Mouse (Mus musculus) thymus, postnatal 10 days (tissue): Measurements from ENCODE around the gene Gm48552.

Experiments used
- DNase-seq, 2 experiments: peaks; one replicate each; pipeline ENCODE4 v3.0.0; 2021; ENCODE audit warnings: low spot score in 2 of 2

The Gm48552 gene

DNA sequence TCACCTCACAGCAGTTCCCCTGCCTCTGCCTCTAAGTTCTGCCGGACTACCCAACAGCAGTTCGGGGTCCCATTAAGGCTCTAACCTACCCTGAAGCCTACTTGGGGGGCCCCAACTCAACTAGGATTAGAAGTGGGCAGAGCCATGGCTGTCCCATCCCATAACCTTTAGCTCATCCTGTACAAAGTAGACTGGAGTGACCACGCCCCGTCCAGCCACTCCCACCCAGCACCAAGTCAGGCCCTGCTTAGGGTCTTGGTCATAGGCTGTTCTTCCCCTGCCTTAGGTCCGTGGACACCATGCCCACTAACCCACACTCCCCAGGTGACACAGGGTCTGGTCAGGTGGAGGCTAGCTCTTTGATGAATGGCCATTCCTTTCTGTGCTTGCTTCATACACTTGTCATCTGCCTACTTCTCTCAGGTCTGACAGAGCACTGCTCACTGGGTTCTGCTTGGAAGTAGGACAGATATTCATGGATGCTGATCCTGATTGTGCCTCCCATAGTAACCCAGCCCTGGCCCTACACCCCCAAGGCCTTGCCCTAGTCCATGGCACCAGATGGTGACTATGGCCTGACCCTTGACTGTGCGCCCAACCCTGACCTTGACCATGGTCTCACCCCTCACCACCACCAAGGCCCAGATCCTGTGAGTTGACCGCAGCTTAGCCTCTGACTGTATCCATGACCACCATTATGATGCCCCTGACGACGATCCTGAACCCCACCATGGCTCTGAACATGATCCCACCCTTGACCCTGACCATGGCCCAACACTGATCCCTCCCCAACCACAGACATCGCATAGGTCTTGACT lies 30.5 kb downstream of the Gm48552 start:
- no peak for DNase-seq

DNA sequence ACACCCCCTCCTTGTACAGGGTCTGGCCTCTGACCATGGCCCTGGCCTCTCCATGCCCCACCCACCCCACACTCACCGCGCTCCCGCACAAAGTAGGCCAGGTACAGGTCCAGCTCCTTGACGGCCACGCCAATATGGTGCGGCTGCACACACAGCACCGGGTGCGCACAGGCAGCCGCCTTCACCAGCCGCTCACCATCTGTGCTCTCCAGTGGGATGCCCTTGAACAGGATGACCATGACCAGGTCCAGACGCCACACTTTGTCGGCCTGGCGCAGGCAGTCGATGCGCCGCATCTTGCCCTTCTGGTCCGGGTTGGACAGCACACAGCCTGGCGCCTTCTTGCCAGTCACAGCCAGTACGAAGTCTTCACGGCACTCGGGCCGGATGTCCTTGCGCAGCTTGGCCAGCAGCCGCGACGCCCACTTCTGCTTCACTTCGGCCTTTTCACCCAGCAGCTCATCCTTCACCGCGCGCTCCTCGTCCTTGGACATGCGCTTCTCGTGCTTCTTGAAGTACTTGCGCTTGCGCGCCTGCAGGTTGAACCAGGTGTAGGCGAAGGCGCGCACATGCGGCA lies 31.5 kb downstream of the Gm48552 start:
- no peak for DNase-seq

DNA sequence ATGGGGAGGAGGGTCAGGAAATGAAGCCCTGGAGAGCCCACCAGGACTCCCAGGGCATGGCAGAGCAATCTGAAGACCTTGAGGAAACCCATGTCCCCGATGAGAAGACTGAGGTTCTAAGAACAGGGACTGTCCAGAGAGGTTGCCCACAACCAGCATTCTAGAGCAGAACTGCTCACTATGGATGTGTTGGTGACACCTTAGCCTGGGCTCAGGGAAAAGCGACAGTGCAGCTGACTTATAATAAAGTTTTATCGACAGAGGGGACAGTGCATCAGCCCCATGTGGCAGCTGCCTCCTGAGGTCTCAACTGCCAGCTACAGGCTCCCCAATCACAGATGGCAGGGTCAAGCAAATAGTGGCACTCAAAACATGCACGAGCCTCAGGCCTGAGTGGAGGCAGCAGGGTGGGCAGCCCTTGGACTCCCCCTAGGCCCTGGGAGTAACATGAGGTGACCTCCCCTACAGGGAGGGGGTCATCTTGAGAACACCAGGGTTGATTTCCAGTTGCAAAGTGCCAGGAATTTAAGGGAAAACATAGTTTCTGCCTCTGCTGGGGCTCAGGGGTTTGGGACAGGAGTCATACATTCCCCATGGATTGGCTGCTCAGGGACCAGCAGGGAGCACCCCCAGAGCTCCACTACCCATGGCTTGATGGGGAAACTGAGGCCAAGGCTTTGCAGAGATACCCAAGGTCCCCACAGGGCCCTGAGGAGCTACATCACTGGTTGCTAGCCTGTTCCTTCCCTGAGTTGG lies 32.4 kb downstream of the Gm48552 start:
- DNase-seq: no peak

DNA sequence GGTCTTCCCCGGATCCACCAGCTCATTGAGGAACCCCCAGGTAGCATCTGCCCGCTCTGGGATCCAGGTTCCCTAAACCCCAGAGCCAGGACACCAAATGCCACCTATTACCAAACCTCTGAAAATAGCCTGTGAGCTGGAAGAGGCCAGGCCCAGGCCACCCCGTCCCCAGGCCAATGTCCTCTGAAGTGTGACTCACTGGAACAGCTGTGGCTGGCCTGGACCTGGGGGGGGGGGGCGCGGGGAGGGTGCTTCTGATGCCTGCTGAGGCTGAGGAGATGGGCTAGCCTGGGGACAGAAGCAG lies 32.9 kb downstream of the Gm48552 start:
- DNase-seq: no peak

DNA sequence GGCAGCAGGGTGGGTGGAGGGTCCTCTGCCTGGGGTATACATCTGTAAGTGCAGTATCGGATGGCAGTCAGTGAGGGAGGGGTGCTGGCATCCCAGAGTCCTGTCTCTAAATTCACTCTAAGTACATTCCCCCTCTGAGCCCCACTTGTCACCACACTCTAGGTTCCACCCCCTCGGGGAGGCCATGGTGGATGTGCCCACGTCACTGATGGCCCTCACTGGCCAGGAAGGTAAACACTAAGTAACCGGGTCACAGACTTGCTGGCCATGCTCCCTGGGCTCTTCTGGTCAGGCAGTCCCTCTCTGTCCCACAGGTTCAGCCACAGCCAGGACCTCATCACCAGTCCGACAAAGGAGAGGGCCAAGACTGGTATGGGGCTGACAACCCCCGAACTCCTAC lies 33.4 kb downstream of the Gm48552 start:
- DNase-seq: no peak

DNA sequence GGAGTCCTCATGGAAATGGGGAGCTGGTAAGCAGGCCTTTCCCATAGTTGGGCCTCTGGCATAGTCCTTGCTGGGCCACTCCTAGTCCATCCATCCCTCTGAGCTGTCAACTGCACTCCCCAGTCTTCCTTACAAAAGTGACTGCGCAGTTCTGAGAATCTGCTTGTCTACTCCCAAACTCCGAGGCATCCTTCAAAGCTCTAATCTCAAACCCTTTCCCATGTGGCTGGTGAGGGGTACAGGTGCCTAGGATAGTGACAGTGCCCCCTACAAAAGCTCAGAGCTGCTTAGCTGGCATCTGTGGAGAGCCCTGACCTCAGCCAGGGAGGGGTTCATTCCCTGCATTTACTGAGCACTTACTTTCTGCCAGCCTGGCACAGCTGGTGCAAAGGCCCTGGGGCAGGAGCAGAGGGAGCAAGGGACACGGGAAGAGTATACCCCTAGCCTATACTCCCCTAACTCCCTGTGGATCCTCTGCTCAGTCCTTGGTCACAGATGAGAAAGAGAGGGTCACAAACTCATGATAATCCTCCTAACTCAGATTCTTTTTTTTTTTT lies 33.9 kb downstream of the Gm48552 start:
- no peak for DNase-seq

DNA sequence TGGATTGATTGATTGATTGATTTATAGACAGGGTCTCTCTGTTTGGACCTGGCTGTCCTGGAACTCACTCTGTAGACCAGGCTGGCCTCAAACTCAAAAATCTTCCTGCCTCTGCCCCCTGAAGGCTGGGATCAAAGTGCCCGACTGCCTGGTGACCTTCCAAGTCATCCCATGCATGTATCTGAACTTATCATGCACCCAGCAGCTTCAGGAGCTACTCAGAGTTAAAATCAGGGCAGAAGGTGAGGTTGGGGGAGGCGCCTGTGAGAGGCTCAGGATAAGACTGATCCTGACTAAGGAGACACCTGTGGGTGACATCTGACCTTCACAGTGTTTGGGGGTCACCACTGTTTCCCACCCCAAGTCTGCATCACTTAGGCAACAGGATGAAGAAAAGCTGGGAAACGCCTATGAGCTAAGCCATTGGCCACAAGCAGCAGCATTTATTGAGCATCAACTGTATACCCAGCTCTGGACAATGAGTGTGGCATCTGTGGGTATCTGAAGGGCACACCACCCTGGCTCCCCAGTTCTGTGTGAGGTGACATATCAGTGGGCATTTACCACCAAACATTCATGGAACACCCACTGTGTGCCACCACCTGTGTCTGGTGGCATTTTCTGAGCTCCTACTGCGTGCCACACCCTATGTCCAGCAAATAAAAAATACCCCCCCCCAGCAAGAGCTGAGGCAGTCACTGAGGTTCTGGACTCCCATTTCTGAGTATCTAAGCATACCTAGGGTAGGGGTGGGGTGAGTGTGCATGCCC lies 34.9 kb downstream of the Gm48552 start:
- no peak for DNase-seq

DNA sequence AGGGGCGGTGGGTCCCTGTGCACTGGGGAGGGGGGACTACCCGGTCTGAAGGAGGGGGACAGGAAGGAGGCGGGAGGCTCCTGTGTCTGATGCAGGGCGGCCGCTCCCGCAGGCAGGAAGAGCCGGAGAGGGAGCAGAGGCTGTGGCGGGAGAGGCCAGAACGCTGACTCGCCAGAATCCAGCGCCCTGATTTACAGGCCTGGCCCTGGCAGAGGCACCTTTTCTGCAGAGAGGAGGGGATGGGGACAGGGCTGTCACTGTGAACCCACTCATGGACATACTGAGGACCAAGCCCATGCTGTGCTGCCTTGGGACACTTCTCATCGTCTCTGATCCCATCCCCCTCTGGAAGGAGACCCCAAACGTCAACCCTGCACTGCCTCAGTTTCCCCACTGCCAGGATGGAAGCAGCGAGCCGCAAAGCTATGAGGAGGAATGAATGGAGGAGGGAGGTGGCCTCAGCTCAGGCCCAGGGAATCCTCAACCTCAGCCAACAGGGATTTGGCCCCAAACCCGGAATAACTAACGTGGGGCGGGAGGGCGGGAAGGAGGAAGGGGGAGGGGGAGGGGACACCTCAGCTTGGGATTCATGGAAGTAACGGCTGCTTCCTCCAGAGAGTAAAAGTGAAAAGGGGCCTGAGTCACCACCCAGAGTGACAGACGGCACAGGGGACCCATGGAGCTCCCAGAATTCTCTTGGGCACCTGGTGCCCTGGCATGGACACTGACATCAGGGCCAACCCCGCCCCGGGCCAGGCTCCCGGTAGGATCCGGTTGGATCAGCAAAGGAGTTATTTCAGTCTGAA lies 35.6 kb downstream of the Gm48552 start:
- DNase-seq: peak in 1 of 2 experiments; percentile 3

DNA sequence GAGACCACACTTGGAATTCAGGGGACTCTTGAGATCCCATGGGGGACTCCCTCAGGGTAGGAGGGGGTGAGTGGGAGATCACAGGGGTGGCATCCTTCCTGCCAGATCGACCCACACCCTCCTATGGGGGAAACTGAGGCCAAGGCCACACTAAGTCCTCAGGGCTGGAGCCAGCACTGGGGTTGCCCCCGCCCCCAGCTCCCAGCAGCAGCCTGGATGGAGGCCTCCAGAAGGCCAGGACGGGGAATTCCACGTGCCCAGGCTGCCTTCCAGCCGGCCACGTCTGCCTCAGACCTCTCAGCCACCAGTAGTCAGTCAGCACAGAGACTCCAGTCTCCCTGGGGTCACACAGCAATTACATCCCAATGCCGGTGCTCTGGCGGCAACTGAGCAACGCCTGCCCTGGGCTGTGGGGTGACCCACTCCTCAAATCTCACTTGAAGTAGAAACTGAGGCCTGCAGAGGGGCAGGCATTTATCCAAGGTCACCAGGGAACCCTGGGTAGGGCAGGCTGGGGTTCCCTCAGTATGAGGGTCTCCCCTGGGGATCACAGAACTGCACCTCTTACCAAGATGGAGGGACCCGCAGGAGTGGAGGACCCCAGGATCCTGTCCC lies 36.5 kb downstream of the Gm48552 start:
- DNase-seq: no peak

DNA sequence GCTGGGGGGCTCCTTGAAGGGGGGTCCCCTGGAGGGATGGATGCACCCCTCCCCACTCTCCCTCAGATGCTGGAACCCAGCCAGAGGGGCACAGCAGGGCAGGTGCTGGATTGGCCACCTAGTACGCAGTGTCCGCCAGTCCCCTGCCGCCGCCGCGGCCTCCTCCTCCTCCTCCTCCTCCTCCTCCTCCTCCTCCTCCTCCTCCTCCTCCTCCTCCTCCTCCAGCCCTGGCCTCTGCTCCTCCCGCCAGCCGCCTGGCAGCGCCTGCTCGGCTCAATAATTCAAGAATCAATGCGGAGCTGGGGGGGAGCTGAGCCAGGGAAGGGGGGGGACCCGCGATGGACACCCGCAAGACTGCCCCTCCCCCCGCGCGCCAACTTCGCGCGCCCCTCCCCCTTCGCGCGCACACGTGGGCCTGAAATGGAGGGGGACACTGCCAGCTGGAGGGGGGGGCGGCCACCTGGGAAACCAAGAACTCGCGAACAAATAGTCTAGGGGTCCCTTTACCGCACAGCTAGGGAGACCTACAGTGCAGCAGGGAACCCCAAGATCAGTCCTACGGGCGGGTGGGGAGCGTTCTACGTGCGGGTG lies 37.4 kb downstream of the Gm48552 start:
- no peak for DNase-seq

DNA sequence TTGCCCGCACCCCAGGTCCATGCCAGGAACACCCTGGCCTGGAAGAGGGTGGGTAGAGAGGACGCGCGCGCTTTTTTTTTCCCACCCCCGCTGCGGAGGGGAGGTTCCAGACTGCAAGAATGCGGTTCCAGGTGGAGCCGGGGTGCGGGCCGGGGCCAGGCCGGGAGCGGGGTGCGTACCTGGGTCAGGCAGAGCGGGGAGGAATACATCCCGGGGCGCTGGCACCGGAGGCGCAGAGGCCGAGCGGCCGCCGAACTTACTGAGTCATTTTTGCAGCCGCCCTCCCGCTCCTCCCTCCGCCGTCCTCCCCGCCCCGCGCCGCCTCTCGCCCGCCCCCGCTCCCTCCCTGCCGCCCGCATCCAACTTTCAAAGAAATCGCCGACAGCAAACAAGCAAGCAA lies 38.1 kb downstream of the Gm48552 start:
- DNase-seq: no peak

DNA sequence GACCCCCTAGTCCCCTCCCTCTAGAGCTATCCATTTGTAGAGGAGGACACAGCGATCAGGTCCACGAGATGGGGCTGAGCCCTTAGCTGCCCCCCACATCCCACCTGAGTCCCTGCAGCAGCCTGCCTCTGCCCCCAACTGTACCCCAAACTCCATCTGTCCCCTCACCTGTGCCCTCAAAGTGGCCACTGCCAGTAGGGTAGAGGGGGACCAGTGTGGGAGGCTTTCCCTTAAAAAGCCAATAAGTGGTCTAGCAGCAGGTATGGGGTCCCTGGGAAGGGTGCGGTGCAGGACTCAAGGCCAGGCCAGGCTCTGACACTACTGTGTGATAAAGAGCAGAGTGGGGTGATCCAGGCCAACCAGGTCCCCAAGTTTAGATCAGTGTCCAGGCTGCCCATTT lies 38.5 kb downstream of the Gm48552 start:
- DNase-seq: no peak

DNA sequence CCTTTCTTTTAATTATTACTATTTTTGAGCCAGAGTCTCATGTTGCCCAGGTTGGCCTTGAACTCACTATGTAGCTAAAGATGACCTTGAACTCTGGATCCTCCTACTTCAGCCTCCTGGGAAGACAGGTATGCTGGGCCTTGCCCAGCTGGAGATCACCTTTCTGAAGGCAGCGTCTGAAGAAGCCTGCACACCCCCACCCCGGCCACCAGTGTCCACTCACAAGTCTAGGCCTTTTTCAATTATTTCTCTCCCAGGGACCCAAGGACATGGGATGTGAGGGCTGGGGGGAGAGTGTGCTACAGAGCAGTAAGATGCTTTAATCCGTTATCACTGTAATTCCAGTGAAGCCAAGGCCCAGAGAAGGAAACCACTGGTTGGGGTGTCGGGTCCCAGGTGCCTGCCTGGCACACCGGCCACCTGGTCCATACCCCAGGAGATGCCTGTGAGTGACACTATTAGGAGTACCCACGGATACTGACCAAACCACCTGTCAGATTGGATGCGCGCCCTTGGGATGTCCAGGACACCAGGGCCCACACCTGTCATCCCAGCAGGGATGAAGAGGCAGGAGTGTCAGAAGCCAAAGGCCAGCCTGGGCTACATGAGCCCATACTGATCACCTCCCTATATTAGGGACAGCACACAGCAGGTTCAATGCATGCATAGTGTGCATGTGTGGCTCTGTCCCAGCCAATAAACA lies 39.1 kb downstream of the Gm48552 start:
- no peak for DNase-seq

DNA sequence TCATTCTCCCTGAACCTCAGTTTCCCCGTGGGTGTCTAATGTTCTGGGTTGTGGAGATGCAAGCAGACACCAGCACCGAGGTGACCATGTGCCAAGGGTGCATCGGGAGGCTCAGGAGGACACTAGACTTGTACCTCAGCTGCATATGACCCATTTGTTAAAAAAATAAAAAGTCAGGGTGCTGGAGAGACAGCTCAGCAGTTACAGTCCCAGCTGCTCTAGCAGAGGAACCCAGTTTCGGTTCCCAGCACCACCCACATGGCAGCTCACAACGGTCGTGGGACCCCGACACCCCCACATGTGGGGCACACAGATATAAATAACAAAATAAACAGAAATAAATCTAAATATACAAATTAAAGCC lies 39.7 kb downstream of the Gm48552 start:
- no peak for DNase-seq

DNA sequence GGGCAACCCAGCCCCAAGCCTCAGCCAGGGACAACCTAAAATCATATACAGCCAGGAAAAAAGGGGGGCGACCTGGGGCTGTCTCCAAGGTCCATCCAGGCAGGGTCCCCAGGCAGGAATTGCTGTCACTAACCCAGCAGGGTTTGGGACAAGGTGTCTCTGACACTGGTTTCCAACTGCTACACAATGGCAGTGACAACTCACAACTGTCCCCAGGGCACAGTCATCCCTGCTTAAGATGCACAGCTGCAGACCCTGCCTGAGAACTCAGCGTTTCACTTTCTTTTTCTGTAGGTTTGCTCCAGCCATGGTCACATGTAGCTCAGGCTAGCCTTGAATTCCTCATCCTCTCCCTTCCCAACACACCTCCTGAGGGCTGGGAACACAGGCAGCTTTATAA lies 40.3 kb downstream of the Gm48552 start:
- DNase-seq: no peak

DNA sequence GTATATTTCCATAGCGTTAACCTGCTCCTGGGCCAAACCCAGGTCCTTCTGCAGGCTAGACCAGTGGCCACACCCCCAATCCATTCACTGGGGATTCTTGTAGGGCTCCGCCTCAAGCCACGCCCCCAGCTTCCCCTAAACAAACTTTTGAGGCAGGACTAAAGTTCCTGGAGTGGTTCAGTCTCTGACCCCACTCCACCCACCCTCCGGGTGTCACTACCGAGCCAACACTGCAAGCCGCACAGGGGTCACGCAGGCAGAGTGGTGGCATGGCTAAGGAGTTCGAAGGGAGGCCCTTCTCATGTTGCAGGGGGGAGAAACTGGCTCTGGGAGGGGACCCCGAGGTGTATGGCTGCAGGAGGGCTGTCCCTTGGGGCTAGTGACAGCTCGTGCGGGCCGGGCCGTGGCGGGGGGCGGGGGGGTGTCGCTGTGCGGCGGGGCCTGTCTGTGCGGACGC lies 40.8 kb downstream of the Gm48552 start:
- DNase-seq: peak; percentile 63 to 68

DNA sequence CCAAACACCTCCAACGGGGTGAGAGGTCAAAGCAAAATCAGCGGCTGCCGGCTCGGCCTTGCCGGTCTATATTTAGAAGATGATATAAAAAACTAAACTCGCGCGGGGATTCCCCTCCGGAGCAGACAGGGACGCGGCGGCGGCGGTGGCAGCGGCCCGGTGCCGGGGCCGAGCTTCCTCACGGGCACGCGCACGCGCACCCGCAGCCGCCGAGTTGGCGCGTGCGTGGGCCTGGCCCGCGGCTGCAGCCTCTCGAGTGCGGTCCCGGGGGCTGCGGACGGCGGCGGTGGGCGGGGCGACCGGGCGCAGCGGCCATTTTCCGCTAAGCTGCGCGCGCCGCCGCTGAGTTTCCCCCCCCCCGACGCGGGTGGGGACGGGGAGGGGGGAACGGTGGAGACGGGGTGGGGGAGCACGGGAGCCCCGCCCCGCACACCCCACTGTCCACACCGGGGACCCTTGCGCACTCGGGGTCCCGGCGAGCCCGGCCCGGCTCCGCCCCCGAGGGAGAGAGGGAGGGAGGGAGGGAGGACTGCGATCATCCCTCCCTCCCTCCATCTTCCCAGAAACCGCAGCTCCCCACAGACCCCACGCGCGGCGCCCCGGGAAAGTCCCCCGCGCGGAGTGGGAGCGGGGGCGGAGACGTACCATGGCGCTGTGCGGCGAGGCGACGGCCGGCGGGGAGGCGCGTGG lies 41.5 kb downstream of the Gm48552 start:
- peak; percentile 49 to 72 for DNase-seq

DNA sequence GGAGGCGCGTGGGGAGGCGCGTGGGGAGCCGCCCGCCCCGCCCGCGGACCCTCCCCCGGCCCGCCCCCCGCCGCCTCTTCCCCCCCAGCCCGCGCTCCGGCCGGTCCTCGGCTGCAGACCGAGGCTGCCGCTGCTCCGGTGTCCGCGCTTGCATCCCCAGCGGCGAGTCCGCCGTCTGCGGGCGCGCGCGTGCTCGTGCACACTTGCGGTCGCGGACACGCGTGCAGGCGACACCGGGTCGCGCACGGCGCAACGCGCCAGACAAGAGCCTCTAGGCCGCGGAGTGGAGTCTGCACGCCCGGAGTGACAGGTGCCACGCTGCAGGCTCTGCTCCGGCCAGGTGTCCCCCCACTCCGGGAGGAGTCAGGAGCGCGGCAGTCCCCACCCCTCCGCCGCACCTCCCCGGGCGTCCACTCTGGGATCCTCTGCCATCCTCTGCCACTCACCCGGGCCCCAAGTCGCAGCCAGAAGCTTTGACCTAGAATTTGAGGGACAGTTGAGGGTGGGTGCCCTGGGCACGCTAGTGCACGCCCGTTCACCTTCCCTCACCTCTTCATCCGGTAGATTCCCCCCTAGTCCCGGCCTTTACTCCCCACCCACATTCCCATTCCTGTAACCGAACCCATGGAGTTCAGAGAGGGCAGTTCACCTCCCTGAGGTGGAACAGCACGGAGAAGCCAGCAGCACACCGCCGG lies 42.2 kb downstream of the Gm48552 start:
- peak in 1 of 2 experiments; percentile 44 for DNase-seq
